Mouse (Mus musculus): ENCODE measurements around the gene Nrp2. TPM values are rescaled to one million over a fixed set of nuclear protein-coding genes. Genes with fewer than 3 reads are reported as not detected.

Gene Nrp2
- polyA plus RNA-seq, 1 experiment from 2014 or later, result 13.3 TPM

- H3K9ac ChIP-seq (ENCODE audit: low read length), result no peak overlapping the region
- WGBS, result 34% methylated on average over 4 of the region's 4 CpGs
- H3K9me3 ChIP-seq (ENCODE audit: control insufficient read depth, low read length), result no peaks in the 10 kb centered on the region
- no peaks in the 10 kb centered on the region for H3K27me3 ChIP-seq (ENCODE audit: control insufficient read depth, insufficient read depth, low read depth, low read length)
- ATAC-seq (ENCODE audit: low read depth), result no peak
- peaks cover 3% of the 10 kb centered on the region for H3K36me3 ChIP-seq (ENCODE audit: control insufficient read depth, insufficient read depth, low read length)
- no peak overlapping the region for H3K27ac ChIP-seq (ENCODE audit: low read length)
- H3K4me1 ChIP-seq (replicated peaks; ENCODE audit: control insufficient read depth, insufficient read depth, low read length), result peaks cover 12% of the 10 kb centered on the region
- no peak overlapping the region for H3K4me3 ChIP-seq (ENCODE audit: low read length)
- no peak overlapping the region for H3K4me2 ChIP-seq (ENCODE audit: low read depth, low read length)
Observed at GRCm38 (mm10) chr1:62727191-62727590, 24.1 kb downstream of the Nrp2 start.

- 49% methylated on average over 6 of the region's 6 CpGs for WGBS
- Histone ChIP-seq H3K9ac (ENCODE audit: low read length) (no peak overlapping the region), H3K36me3 (ENCODE audit: control insufficient read depth, insufficient read depth, low read length) (no peaks in the 10 kb centered on the region), H3K4me1 (replicated peaks; ENCODE audit: control insufficient read depth, insufficient read depth, low read length) (peaks cover 12% of the 10 kb centered on the region), H3K27ac (ENCODE audit: low read length) (no peak overlapping the region), H3K27me3 (ENCODE audit: control insufficient read depth, insufficient read depth, low read depth, low read length) (no peaks in the 10 kb centered on the region), H3K9me3 (ENCODE audit: control insufficient read depth, low read length) (no peaks in the 10 kb centered on the region), H3K4me2 (ENCODE audit: low read depth, low read length) (no peak overlapping the region), H3K4me3 (ENCODE audit: low read length) (no peak overlapping the region)
- ATAC-seq (ENCODE audit: low read depth), result no peak
Observed at GRCm38 (mm10) chr1:62728421-62728820, 25.3 kb downstream of the Nrp2 start.

- 75% methylated on average over 9 of the region's 9 CpGs for WGBS
- no peak overlapping the region for H3K9ac ChIP-seq (ENCODE audit: low read length)
- no peak for ATAC-seq (ENCODE audit: low read depth)
- no peak overlapping the region for H3K4me2 ChIP-seq (ENCODE audit: low read depth, low read length)
- H3K9me3 ChIP-seq (ENCODE audit: control insufficient read depth, low read length), result no peaks in the 10 kb centered on the region
- peaks cover 12% of the 10 kb centered on the region for H3K4me1 ChIP-seq (replicated peaks; ENCODE audit: control insufficient read depth, insufficient read depth, low read length)
- no peaks in the 10 kb centered on the region for H3K36me3 ChIP-seq (ENCODE audit: control insufficient read depth, insufficient read depth, low read length)
- peak overlapping the region; percentile 53 for H3K27ac ChIP-seq (ENCODE audit: low read length)
- H3K27me3 ChIP-seq (ENCODE audit: control insufficient read depth, insufficient read depth, low read depth, low read length), result no peaks in the 10 kb centered on the region
- H3K4me3 ChIP-seq (ENCODE audit: low read length), result no peak overlapping the region
Observed at GRCm38 (mm10) chr1:62728926-62729325, 25.8 kb downstream of the Nrp2 start.

- peak; percentile 23; the same call in 1 of the 2 replicates for ATAC-seq (ENCODE audit: low read depth)
- peaks cover 7% of the 10 kb centered on the region for H3K4me1 ChIP-seq (replicated peaks; ENCODE audit: control insufficient read depth, insufficient read depth, low read length)
- no peak overlapping the region for H3K4me3 ChIP-seq (ENCODE audit: low read length)
- H3K4me2 ChIP-seq (ENCODE audit: low read depth, low read length), result no peak overlapping the region
- no peak overlapping the region for H3K9ac ChIP-seq (ENCODE audit: low read length)
- H3K9me3 ChIP-seq (ENCODE audit: control insufficient read depth, low read length), result no peaks in the 10 kb centered on the region
- no peaks in the 10 kb centered on the region for H3K27me3 ChIP-seq (ENCODE audit: control insufficient read depth, insufficient read depth, low read depth, low read length)
- H3K27ac ChIP-seq (ENCODE audit: low read length), result peak overlapping the region; percentile 53
- no peaks in the 10 kb centered on the region for H3K36me3 ChIP-seq (ENCODE audit: control insufficient read depth, insufficient read depth, low read length)
- WGBS, result 45% methylated on average over 13 of the region's 13 CpGs
Observed at GRCm38 (mm10) chr1:62729345-62730150, 26.5 kb downstream of the Nrp2 start.

- 78% methylated on average over 6 of the region's 6 CpGs for WGBS
- H3K4me1 ChIP-seq (replicated peaks; ENCODE audit: control insufficient read depth, insufficient read depth, low read length), result peaks cover 3% of the 10 kb centered on the region
- H3K27me3 ChIP-seq (ENCODE audit: control insufficient read depth, insufficient read depth, low read depth, low read length), result no peaks in the 10 kb centered on the region
- no peaks in the 10 kb centered on the region for H3K9me3 ChIP-seq (ENCODE audit: control insufficient read depth, low read length)
- H3K36me3 ChIP-seq (ENCODE audit: control insufficient read depth, insufficient read depth, low read length), result no peaks in the 10 kb centered on the region
- H3K9ac ChIP-seq (ENCODE audit: low read length), result no peak overlapping the region
- no peak overlapping the region for H3K4me2 ChIP-seq (ENCODE audit: low read depth, low read length)
- no peak for ATAC-seq (ENCODE audit: low read depth)
- H3K27ac ChIP-seq (ENCODE audit: low read length), result no peak overlapping the region
- no peak overlapping the region for H3K4me3 ChIP-seq (ENCODE audit: low read length)
Observed at GRCm38 (mm10) chr1:62732036-62732435, 29.0 kb downstream of the Nrp2 start.

GRCm38 (mm10) chr1:62734420-62734931 lies 31.4 kb downstream of the Nrp2 start:
- Histone ChIP-seq H3K9ac (ENCODE audit: low read length) (no peak overlapping the region), H3K4me2 (ENCODE audit: low read depth, low read length) (no peak overlapping the region), H3K27me3 (ENCODE audit: control insufficient read depth, insufficient read depth, low read depth, low read length) (no peaks in the 10 kb centered on the region), H3K4me3 (ENCODE audit: low read length) (no peak overlapping the region), H3K27ac (ENCODE audit: low read length) (no peak overlapping the region), H3K9me3 (ENCODE audit: control insufficient read depth, low read length) (no peaks in the 10 kb centered on the region), H3K4me1 (replicated peaks; ENCODE audit: control insufficient read depth, insufficient read depth, low read length) (no peaks in the 10 kb centered on the region), H3K36me3 (ENCODE audit: control insufficient read depth, insufficient read depth, low read length) (0 out of 2 replicates have a peak, but pooled peaks cover 3% of the 10 kb centered on the region)
- no peak for ATAC-seq (ENCODE audit: low read depth)
- WGBS, result 65% methylated on average over 5 of the region's 5 CpGs

GRCm38 (mm10) chr1:62734980-62735379 lies 31.9 kb downstream of the Nrp2 start:
- 58% methylated on average over 4 of the region's 4 CpGs for WGBS
- 0 out of 2 replicates have a peak, but pooled peaks cover 3% of the 10 kb centered on the region for H3K36me3 ChIP-seq (ENCODE audit: control insufficient read depth, insufficient read depth, low read length)
- no peaks in the 10 kb centered on the region for H3K4me1 ChIP-seq (replicated peaks; ENCODE audit: control insufficient read depth, insufficient read depth, low read length)
- H3K9ac ChIP-seq (ENCODE audit: low read length), result no peak overlapping the region
- H3K4me3 ChIP-seq (ENCODE audit: low read length), result no peak overlapping the region
- no peaks in the 10 kb centered on the region for H3K27me3 ChIP-seq (ENCODE audit: control insufficient read depth, insufficient read depth, low read depth, low read length)
- H3K27ac ChIP-seq (ENCODE audit: low read length), result no peak overlapping the region
- no peak for ATAC-seq (ENCODE audit: low read depth)
- H3K4me2 ChIP-seq (ENCODE audit: low read depth, low read length), result no peak overlapping the region
- no peaks in the 10 kb centered on the region for H3K9me3 ChIP-seq (ENCODE audit: control insufficient read depth, low read length)

GRCm38 (mm10) chr1:62735835-62736234 lies 32.8 kb downstream of the Nrp2 start:
- H3K36me3 ChIP-seq (ENCODE audit: control insufficient read depth, insufficient read depth, low read length), result 0 out of 2 replicates have a peak, but pooled peaks cover 3% of the 10 kb centered on the region
- H3K9ac ChIP-seq (ENCODE audit: low read length), result no peak overlapping the region
- H3K9me3 ChIP-seq (ENCODE audit: control insufficient read depth, low read length), result no peaks in the 10 kb centered on the region
- no peak for ATAC-seq (ENCODE audit: low read depth)
- WGBS, result 74% methylated on average over 4 of the region's 4 CpGs
- H3K27ac ChIP-seq (ENCODE audit: low read length), result no peak overlapping the region
- no peak overlapping the region for H3K4me3 ChIP-seq (ENCODE audit: low read length)
- H3K4me2 ChIP-seq (ENCODE audit: low read depth, low read length), result no peak overlapping the region
- no peaks in the 10 kb centered on the region for H3K27me3 ChIP-seq (ENCODE audit: control insufficient read depth, insufficient read depth, low read depth, low read length)
- no peaks in the 10 kb centered on the region for H3K4me1 ChIP-seq (replicated peaks; ENCODE audit: control insufficient read depth, insufficient read depth, low read length)

- ATAC-seq (ENCODE audit: low read depth), result no peak
- Histone ChIP-seq H3K27ac (ENCODE audit: low read length) (no peak overlapping the region), H3K4me2 (ENCODE audit: low read depth, low read length) (no peak overlapping the region), H3K4me3 (ENCODE audit: low read length) (no peak overlapping the region), H3K4me1 (replicated peaks; ENCODE audit: control insufficient read depth, insufficient read depth, low read length) (no peaks in the 10 kb centered on the region), H3K9ac (ENCODE audit: low read length) (no peak overlapping the region), H3K36me3 (ENCODE audit: control insufficient read depth, insufficient read depth, low read length) (0 out of 2 replicates have a peak, but pooled peaks cover 3% of the 10 kb centered on the region), H3K9me3 (ENCODE audit: control insufficient read depth, low read length) (no peaks in the 10 kb centered on the region), H3K27me3 (ENCODE audit: control insufficient read depth, insufficient read depth, low read depth, low read length) (no peaks in the 10 kb centered on the region)
- WGBS, result 54% methylated on average over 8 of the region's 8 CpGs
Observed at GRCm38 (mm10) chr1:62736455-62737012, 33.4 kb downstream of the Nrp2 start.

All from lung, embryonic 16.5 days (tissue).